Mouse (Mus musculus): Measurements from ENCODE around the gene Bcl9. TPM values are rescaled to one million over a fixed set of nuclear protein-coding genes. Genes with fewer than 3 reads are reported as not detected.

Bcl9 gene
- polyA plus RNA-seq (2011; ENCODE audit: insufficient read depth, insufficient read length, low replicate concordance, missing spikeins): 10.2 and 11.5 TPM in 2 replicates

DNA sequence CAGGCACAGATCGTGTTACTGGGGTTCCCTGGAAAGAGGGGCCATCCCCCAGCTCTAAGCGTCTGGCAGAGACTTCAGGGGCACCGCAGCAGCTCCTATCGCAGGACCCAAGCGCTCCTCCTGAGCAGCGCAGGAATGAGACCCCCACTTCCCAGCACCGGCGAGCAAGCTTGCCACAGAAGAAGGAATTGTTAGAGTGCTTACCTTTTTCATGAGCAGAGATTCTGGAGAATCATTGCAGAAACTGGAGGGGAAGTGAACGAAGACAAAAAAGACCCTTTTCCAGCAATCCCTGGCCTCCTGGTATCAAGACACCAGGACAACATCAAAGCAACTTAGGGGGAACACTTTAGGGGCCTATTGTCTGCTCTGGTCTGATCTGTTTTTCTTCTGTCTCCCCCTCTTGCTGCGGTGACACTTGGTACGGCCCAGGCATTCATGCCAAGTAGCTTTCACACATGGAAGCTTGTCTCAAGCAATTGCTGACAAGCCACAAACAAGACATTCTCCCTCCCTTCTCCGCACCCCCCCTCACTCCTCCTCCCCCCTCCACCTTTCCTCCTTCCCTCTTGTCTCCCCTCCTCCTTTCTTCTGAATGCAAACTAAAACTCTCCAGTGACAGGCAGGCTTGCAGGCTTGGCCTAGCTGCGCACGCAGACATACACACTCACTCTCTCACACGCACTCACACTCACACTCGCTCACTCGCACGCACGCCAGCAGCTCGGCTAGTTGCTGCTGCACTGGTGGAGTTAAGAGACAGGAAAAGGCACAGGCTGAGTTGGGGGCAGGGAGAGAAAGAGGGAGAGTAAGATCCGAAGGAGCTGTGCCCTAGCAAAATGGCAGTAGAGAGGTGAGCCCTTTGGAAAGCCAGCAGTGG is at the start of gene Bcl9:
Gene Bcl9 (minus strand): TSS at position 365 of the 880 bp plus-strand sequence.
- Histone ChIP-seq H3K27ac (ENCODE audit: control insufficient read depth, insufficient read depth, low read depth, low read length, poor library complexity) (no peak within 1 kb of the TSS), H3K4me3 (replicated peaks; ENCODE audit: control insufficient read depth, low read depth, low read length) (peak within 1 kb of the TSS; percentile 60), H3K4me1 (ENCODE audit: control insufficient read depth, insufficient read depth, low read length) (no peaks in the 10 kb centered on the region; the same call in 1 of the 2 replicates)
- under 1% methylated on average over 21 of the region's 21 CpGs for WGBS
- TF ChIP-seq CTCF (IDR thresholded peaks at IDR 0.05; ENCODE audit: control insufficient read depth, insufficient read depth, low read length): no peak
- TF ChIP-seq POLR2A (IDR thresholded peaks at IDR 0.05; ENCODE audit: borderline replicate concordance, control insufficient read depth, low read depth, low read length): peak; percentile 8; the same call in 1 of the 2 replicates

- H3K4me3 ChIP-seq (replicated peaks; ENCODE audit: control insufficient read depth, low read depth, low read length): no peak overlapping the region
- WGBS: 66% methylated on average over 5 of the region's 5 CpGs
- H3K27ac ChIP-seq (ENCODE audit: control insufficient read depth, insufficient read depth, low read depth, low read length, poor library complexity): no peak overlapping the region
- no peaks in the 10 kb centered on the region for H3K4me1 ChIP-seq (ENCODE audit: control insufficient read depth, insufficient read depth, low read length)
- TF ChIP-seq POLR2A (IDR thresholded peaks at IDR 0.05; ENCODE audit: borderline replicate concordance, control insufficient read depth, low read depth, low read length) (no peak), CTCF (IDR thresholded peaks at IDR 0.05; ENCODE audit: control insufficient read depth, insufficient read depth, low read length) (no peak)
Measured at GRCm38 (mm10) chr3:97339193-97339576, 41.5 kb upstream of the Bcl9 start.

DNA sequence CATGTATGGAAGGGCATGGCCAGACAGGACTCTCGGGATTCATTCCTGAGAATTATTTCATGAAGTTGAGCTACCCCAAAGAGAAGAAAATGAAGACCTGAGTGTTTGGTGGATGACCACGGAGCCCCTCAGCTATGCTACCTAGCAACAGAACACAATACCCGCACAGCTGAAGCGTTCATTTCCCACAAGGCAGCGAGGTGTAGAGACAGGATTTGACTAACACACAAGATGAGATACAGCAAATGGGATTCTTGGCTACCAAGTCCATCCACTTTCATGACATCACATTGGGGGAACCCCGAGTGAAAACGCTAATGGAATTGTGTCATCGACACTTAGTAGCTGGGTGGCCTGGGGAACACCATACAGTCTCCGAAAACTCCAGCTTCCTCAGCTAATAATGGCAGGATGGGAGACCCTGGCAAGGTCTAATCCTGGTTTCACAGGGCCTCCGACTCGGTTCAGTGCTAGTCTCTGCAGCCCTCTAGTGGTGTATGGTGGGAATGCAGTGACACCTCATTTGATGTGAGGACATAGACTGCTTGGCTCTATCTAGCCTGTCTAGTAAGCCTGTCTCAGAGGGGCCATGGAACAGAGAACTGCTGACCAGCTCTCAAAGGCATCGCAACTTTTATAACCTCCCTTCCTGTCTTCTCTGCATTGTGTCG is 40.9 kb upstream of the Bcl9 start:
- H3K4me1 ChIP-seq (ENCODE audit: control insufficient read depth, insufficient read depth, low read length): no peaks in the 10 kb centered on the region
- no peak overlapping the region for H3K4me3 ChIP-seq (replicated peaks; ENCODE audit: control insufficient read depth, low read depth, low read length)
- 31% methylated on average over 13 of the region's 13 CpGs for WGBS
- peak; percentile 90 for TF ChIP-seq CTCF (IDR thresholded peaks at IDR 0.05; ENCODE audit: control insufficient read depth, insufficient read depth, low read length)
- no peak for TF ChIP-seq POLR2A (IDR thresholded peaks at IDR 0.05; ENCODE audit: borderline replicate concordance, control insufficient read depth, low read depth, low read length)
- no peak overlapping the region for H3K27ac ChIP-seq (ENCODE audit: control insufficient read depth, insufficient read depth, low read depth, low read length, poor library complexity)

- H3K27ac ChIP-seq (ENCODE audit: control insufficient read depth, insufficient read depth, low read depth, low read length, poor library complexity): no peak overlapping the region
- TF ChIP-seq POLR2A (IDR thresholded peaks at IDR 0.05; ENCODE audit: borderline replicate concordance, control insufficient read depth, low read depth, low read length): no peak
- no peak for TF ChIP-seq CTCF (IDR thresholded peaks at IDR 0.05; ENCODE audit: control insufficient read depth, insufficient read depth, low read length)
- WGBS: 70% methylated on average over 11 of the region's 11 CpGs
- H3K4me3 ChIP-seq (replicated peaks; ENCODE audit: control insufficient read depth, low read depth, low read length): no peak overlapping the region
- H3K4me1 ChIP-seq (ENCODE audit: control insufficient read depth, insufficient read depth, low read length): no peaks in the 10 kb centered on the region
Measured at GRCm38 (mm10) chr3:97337306-97337705, 39.6 kb upstream of the Bcl9 start.

GRCm38 (mm10) chr3:97336331-97336730 is 38.6 kb upstream of the Bcl9 start:
- 76% methylated on average over 4 of the region's 4 CpGs for WGBS
- Histone ChIP-seq H3K4me1 (ENCODE audit: control insufficient read depth, insufficient read depth, low read length) (no peaks in the 10 kb centered on the region), H3K27ac (ENCODE audit: control insufficient read depth, insufficient read depth, low read depth, low read length, poor library complexity) (no peak overlapping the region), H3K4me3 (replicated peaks; ENCODE audit: control insufficient read depth, low read depth, low read length) (no peak overlapping the region)
- no peak for TF ChIP-seq POLR2A (IDR thresholded peaks at IDR 0.05; ENCODE audit: borderline replicate concordance, control insufficient read depth, low read depth, low read length)
- no peak for TF ChIP-seq CTCF (IDR thresholded peaks at IDR 0.05; ENCODE audit: control insufficient read depth, insufficient read depth, low read length)

- H3K4me3 ChIP-seq (replicated peaks; ENCODE audit: control insufficient read depth, low read depth, low read length): no peak overlapping the region
- no peak overlapping the region for H3K27ac ChIP-seq (ENCODE audit: control insufficient read depth, insufficient read depth, low read depth, low read length, poor library complexity)
- no peaks in the 10 kb centered on the region for H3K4me1 ChIP-seq (ENCODE audit: control insufficient read depth, insufficient read depth, low read length)
- no peak for TF ChIP-seq CTCF (IDR thresholded peaks at IDR 0.05; ENCODE audit: control insufficient read depth, insufficient read depth, low read length)
- no peak for TF ChIP-seq POLR2A (IDR thresholded peaks at IDR 0.05; ENCODE audit: borderline replicate concordance, control insufficient read depth, low read depth, low read length)
- WGBS: 72% methylated on average over 9 of the region's 9 CpGs
Measured at GRCm38 (mm10) chr3:97334618-97335017, 36.9 kb upstream of the Bcl9 start.

DNA sequence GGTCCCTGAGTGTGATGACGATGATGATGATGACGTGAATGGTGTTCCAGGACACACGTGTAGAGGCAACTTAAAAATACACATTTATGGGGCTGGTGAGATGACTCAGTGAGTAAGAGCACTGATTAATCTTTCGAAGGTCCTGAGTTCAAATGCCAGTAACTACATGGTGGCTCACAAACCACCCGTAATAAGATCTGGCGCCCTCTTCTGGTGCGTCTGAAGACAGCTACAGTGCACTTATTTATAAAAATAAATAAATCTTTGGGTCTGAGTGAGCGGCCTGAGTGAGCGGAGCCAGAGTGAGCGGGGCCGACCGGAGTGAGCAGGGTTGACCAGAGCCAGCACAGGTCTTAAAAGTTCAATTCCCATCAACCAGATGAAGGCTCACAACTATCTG is 34.5 kb upstream of the Bcl9 start:
- Histone ChIP-seq H3K27ac (ENCODE audit: control insufficient read depth, insufficient read depth, low read depth, low read length, poor library complexity) (no peak overlapping the region), H3K4me3 (replicated peaks; ENCODE audit: control insufficient read depth, low read depth, low read length) (no peak overlapping the region), H3K4me1 (ENCODE audit: control insufficient read depth, insufficient read depth, low read length) (no peaks in the 10 kb centered on the region)
- TF ChIP-seq CTCF (IDR thresholded peaks at IDR 0.05; ENCODE audit: control insufficient read depth, insufficient read depth, low read length): no peak
- TF ChIP-seq POLR2A (IDR thresholded peaks at IDR 0.05; ENCODE audit: borderline replicate concordance, control insufficient read depth, low read depth, low read length): no peak
- 77% methylated on average over 12 of the region's 12 CpGs for WGBS

DNA sequence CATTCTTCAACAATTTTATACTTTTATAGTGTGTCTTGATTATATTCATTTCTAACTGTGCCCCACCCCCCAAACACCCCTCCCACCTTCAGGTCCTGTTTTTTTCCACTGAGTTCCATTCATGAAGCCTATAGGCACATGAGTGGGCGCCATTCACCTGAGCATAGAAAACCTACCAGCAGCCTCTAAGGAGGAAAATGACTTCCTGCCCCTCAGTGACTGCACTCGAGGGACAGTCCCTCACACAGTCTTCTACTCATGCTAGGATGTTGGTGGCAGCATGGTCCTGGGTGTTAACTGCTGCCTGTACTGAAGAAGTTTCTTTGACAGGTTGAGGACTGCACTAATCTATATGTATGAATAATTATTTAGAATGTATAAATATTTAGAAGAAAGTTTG is 30.1 kb upstream of the Bcl9 start:
- no peak overlapping the region for H3K27ac ChIP-seq (ENCODE audit: control insufficient read depth, insufficient read depth, low read depth, low read length, poor library complexity)
- H3K4me3 ChIP-seq (replicated peaks; ENCODE audit: control insufficient read depth, low read depth, low read length): no peak overlapping the region
- no peaks in the 10 kb centered on the region for H3K4me1 ChIP-seq (ENCODE audit: control insufficient read depth, insufficient read depth, low read length)
- 77% methylated on average over 2 of the region's 2 CpGs for WGBS
- no peak for TF ChIP-seq POLR2A (IDR thresholded peaks at IDR 0.05; ENCODE audit: borderline replicate concordance, control insufficient read depth, low read depth, low read length)
- no peak for TF ChIP-seq CTCF (IDR thresholded peaks at IDR 0.05; ENCODE audit: control insufficient read depth, insufficient read depth, low read length)

Measured in bone marrow, adult 2 months (tissue).